Mouse (Mus musculus) CH12.LX (cell line): ENCODE results near the gene Bzw2. TPM values are rescaled to one million over a fixed set of nuclear protein-coding genes. Genes with fewer than 3 reads are reported as not detected.

Experiments used
- DNase-seq: peaks from one replicate; pipeline ENCODE4 v3.0.0-alpha.2; 2013; ENCODE audit errors: extremely low read depth
- H3K27ac ChIP-seq: 2 replicates; pipeline ENCODE4 v1.5.1; 2012; ENCODE audit warnings: low read depth, mild to moderate bottlenecking, control low read depth, moderate library complexity; ENCODE audit not compliant: insufficient read depth
- H3K27me3 ChIP-seq: replicated peaks from 2 replicates; pipeline ENCODE3; 2012; ENCODE audit warnings: inconsistent platforms
- H3K36me3 ChIP-seq, 2 experiments: replicated peaks in 1 of 2; 2 replicates each; pipeline versions ENCODE3 to v1.6.1; 2012; ENCODE audit warnings: inconsistent platforms in 1 of 2, low read length in 1 of 2, mild to moderate bottlenecking in 1 of 2, mixed read lengths in 1 of 2, moderate library complexity in 1 of 2; ENCODE audit not compliant: control insufficient read depth in 1 of 2, insufficient read depth in 1 of 2
- H3K4me1 ChIP-seq, 2 experiments: 2 replicates each; pipeline ENCODE4 v1.6.1; 2012; ENCODE audit warnings: inconsistent platforms in 1 of 2, moderate library complexity in 1 of 2; ENCODE audit not compliant: insufficient read depth in 2 of 2, control insufficient read depth in 1 of 2
- H3K4me2 ChIP-seq: 2 replicates; pipeline ENCODE4 v1.6.1; 2012; ENCODE audit warnings: low read depth, mild to moderate bottlenecking, control low read depth; ENCODE audit not compliant: poor library complexity, insufficient read depth, severe bottlenecking
- H3K4me3 ChIP-seq, 3 experiments: fragments of 150-350 bp in 1 of 3; sonication (generic) in 1 of 3; replicated peaks in 1 of 3; 2 replicates each; pipeline versions ENCODE3 to v1.5.1; 2011 to 2012; ENCODE audit warnings: low read depth in 2 of 3, low read length in 2 of 3, mild to moderate bottlenecking in 2 of 3, moderate library complexity in 2 of 3, control low read depth in 1 of 3, improper control_type of control experiment in 1 of 3, inconsistent platforms in 1 of 3, mixed read lengths in 1 of 3; ENCODE audit not compliant: poor library complexity in 1 of 3
- H3K79me2 ChIP-seq: replicated peaks from 2 replicates; pipeline ENCODE4 v1.6.1; 2012; ENCODE audit warnings: mild to moderate bottlenecking, moderate library complexity; ENCODE audit not compliant: control insufficient read depth, poor library complexity, insufficient read depth, severe bottlenecking; ENCODE audit errors: extremely low read depth
- H3K9ac ChIP-seq: 2 replicates; pipeline ENCODE4 v1.6.1; 2012; ENCODE audit warnings: low read depth, mild to moderate bottlenecking, control low read depth, moderate library complexity; ENCODE audit not compliant: insufficient read depth
- H3K9me3 ChIP-seq: replicated peaks from 2 replicates; pipeline ENCODE3; 2012; ENCODE audit warnings: low read length, inconsistent platforms, mixed read lengths
- BHLHE40 ChIP-seq: IDR thresholded peaks from 2 replicates; pipeline ENCODE4 v1.6.1; 2011; ENCODE audit warnings: mild to moderate bottlenecking, low read depth, low read length, improper control_type of control experiment
- E2F4 ChIP-seq: IDR thresholded peaks from 2 replicates; pipeline ENCODE4 v1.6.1; 2011; ENCODE audit warnings: low read depth, low read length, improper control_type of control experiment; ENCODE audit not compliant: insufficient replicate concordance
- ETS1 ChIP-seq: conservative IDR thresholded peaks from 2 replicates; pipeline ENCODE4 v1.6.1; 2012; ENCODE audit warnings: low read depth, mild to moderate bottlenecking, inconsistent platforms, low read length, improper control_type of control experiment, moderate library complexity
- HCFC1 ChIP-seq: IDR thresholded peaks from 2 replicates; pipeline ENCODE4 v1.6.1; 2012; ENCODE audit warnings: low read depth, mild to moderate bottlenecking, inconsistent platforms, low read length, improper control_type of control experiment
- JUN ChIP-seq: IDR thresholded peaks from 2 replicates; pipeline ENCODE4 v1.6.1; 2011; ENCODE audit warnings: low read depth, mild to moderate bottlenecking, low read length, improper control_type of control experiment, moderate library complexity; ENCODE audit not compliant: insufficient read depth
- JUND ChIP-seq: conservative IDR thresholded peaks from 2 replicates; pipeline ENCODE4 v1.6.1; 2011; ENCODE audit warnings: low read depth, low read length, improper control_type of control experiment
- KAT2A ChIP-seq: IDR thresholded peaks from 2 replicates; pipeline ENCODE4 v1.6.1; 2012; ENCODE audit warnings: low read length, improper control_type of control experiment, inconsistent platforms; ENCODE audit not compliant: insufficient replicate concordance
- MAFK ChIP-seq: IDR thresholded peaks from 2 replicates; pipeline ENCODE4 v1.6.1; 2011; ENCODE audit warnings: low read length, improper control_type of control experiment; ENCODE audit not compliant: insufficient replicate concordance
- MAX ChIP-seq: IDR thresholded peaks from 2 replicates; pipeline ENCODE4 v1.6.1; 2011; ENCODE audit warnings: low read length, improper control_type of control experiment
- MAZ ChIP-seq: IDR thresholded peaks from 2 replicates; pipeline ENCODE4 v1.6.1; 2012; ENCODE audit warnings: low read depth, mild to moderate bottlenecking, inconsistent platforms, low read length, improper control_type of control experiment, moderate library complexity
- MYC ChIP-seq: IDR thresholded peaks from 2 replicates; pipeline ENCODE4 v1.6.1; 2011; ENCODE audit warnings: low read depth, mild to moderate bottlenecking, improper control_type of control experiment, low read length
- NELFE ChIP-seq: IDR thresholded peaks from 2 replicates; pipeline ENCODE4 v1.6.1; 2011; ENCODE audit warnings: low read depth, low read length, improper control_type of control experiment
- NRF1 ChIP-seq: IDR thresholded peaks from 2 replicates; pipeline ENCODE4 v1.6.1; 2014; ENCODE audit warnings: low read depth, mild to moderate bottlenecking, inconsistent platforms, low read length, improper control_type of control experiment, moderate library complexity
- POLR2A ChIP-seq: IDR thresholded peaks from 2 replicates; pipeline ENCODE4 v1.6.1; 2011; ENCODE audit warnings: low read depth, mild to moderate bottlenecking, improper control_type of control experiment, low read length
- POLR2AphosphoS2 ChIP-seq: IDR thresholded peaks from 2 replicates; pipeline ENCODE4 v1.6.1; 2011; ENCODE audit warnings: low read depth, low read length, improper control_type of control experiment
- RCOR1 ChIP-seq: conservative IDR thresholded peaks from 2 replicates; pipeline ENCODE4 v1.6.1; 2012; ENCODE audit warnings: low read depth, mild to moderate bottlenecking, inconsistent platforms, low read length, improper control_type of control experiment
- SIN3A ChIP-seq: IDR thresholded peaks from 2 replicates; pipeline ENCODE4 v1.6.1; 2012; ENCODE audit warnings: low read length, improper control_type of control experiment, inconsistent platforms
- SMC3 ChIP-seq: IDR thresholded peaks from 2 replicates; pipeline ENCODE4 v1.6.1; 2011; ENCODE audit warnings: low read depth, low read length, improper control_type of control experiment
- TBP ChIP-seq: conservative IDR thresholded peaks from 2 replicates; pipeline ENCODE4 v1.6.1; 2011; ENCODE audit warnings: low read depth, low read length, improper control_type of control experiment
- TCF12 ChIP-seq: IDR thresholded peaks from 2 replicates; pipeline ENCODE4 v1.6.1; 2014; ENCODE audit warnings: low read depth, mild to moderate bottlenecking, inconsistent platforms, low read length, improper control_type of control experiment
- USF1 ChIP-seq: IDR thresholded peaks from 2 replicates; pipeline ENCODE4 v1.6.1; 2014; ENCODE audit warnings: low read depth, mild to moderate bottlenecking, inconsistent platforms, low read length, improper control_type of control experiment
- ZMIZ1 ChIP-seq: IDR thresholded peaks from 2 replicates; pipeline ENCODE4 v1.6.1; 2012; ENCODE audit warnings: low read depth, mild to moderate bottlenecking, inconsistent platforms, low read length, improper control_type of control experiment
- ZNF384 ChIP-seq: IDR thresholded peaks from 2 replicates; pipeline ENCODE4 v1.6.1; 2012; ENCODE audit warnings: low read depth, low read length, improper control_type of control experiment, inconsistent platforms
- dilution Hi-C: fragments of 300-500 bp; cut with MboI; formaldehyde crosslinking; loops from 2 replicates; pipeline ENCODE4 v1.14.3; 2020; ENCODE audit warnings: low sequenced_read_pairs; ENCODE audit not compliant: extremely low pct_unique_long_range_greater_than_20kb, extremely low pct_ligation_motif_present
- in situ Hi-C: fragments of 300-500 bp; cut with MboI; formaldehyde crosslinking; loops from 3 replicates; pipeline ENCODE4 v1.14.3; 2019; ENCODE audit warnings: low sequenced_read_pairs, low pct_ligation_motif_present, low pct_unique_long_range_greater_than_20kb, mixed read lengths
- polyA plus RNA-seq: library from polyadenylated mRNA; unstranded; fragments of >175 nt; gene quantifications from 2 replicates; pipeline ENCODE4 v1.2.1, GENCODE M21; 2012; ENCODE audit warnings: low read depth; ENCODE audit not compliant: insufficient read length
- total RNA-seq, 2 experiments: library from RNA; depleted of rRNA; stranded (reverse); fragments of 300-350 nt in 1 of 2; fragments of >200 nt in 1 of 2; gene quantifications; 2 replicates each; pipeline ENCODE4 v1.2.3; 2012 to 2014

Bzw2 gene
- total and polyA plus RNA-seq, 3 experiments: 161 to 424 (median 275) TPM

DNA sequence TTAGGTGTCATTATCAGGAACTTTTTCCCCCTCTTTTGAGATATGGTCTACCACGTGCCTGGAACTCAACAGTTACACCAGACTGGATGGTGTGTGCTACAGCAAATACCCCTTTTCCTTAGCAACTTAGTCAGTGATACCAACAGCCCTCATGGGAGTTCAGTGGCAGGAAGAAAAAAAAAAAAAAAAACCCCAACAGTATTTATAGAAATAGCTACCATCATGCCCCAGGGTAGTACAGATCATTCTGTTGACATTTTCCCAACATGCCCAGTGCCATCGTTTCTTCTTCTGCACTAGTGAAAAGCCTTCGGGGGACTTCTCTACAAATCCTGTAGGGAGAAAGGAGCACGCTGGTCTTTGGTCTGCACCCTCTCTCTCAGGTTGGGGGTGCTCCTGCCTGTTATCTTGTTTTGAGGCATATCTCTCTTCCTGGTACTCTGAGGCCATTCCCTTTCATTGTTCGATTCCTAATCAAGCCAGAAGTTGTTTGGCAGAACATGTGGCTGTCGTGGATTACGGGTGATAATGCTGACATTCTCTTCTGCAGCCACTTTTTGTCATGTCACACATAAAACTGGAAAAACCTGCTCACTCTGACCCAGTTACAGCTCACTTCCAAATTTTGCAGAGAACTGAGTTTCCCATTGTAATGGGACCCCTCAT lies 6.4 kb upstream of the Bzw2 start:
- Histone ChIP-seq H3K27me3 (no peaks in the 10 kb centered on the region), H3K9ac (no peak overlapping the region), H3K27ac (no peak overlapping the region), H3K4me1 (peaks cover 7 to 22% of the 10 kb centered on the region in 2 experiments), H3K36me3 (peaks cover 0 to 31% of the 10 kb centered on the region in 2 experiments), H3K4me3 (no peak overlapping the region), H3K9me3 (no peaks in the 10 kb centered on the region), H3K4me2 (no peak overlapping the region), H3K79me2 (no peaks in the 10 kb centered on the region; the same call in 1 of the 2 replicates)
- dilution Hi-C loops (no loop called here), in situ Hi-C loops (no loop called here)
- DNase-seq: peak; percentile 29
- TF ChIP-seq ZNF384 (peak; percentile 86), JUND (no peak), KAT2A (no peak)

GRCm38 (mm10) chr12:36157304-36157637 lies 609 bp downstream of the Bzw2 start:
- peaks cover 37% of the 10 kb centered on the region for H3K79me2 ChIP-seq
- H3K9me3 ChIP-seq: no peaks in the 10 kb centered on the region
- peak overlapping the region; percentile 81 for H3K9ac ChIP-seq
- peaks cover 12 to 27% of the 10 kb centered on the region in 2 experiments for H3K4me1 ChIP-seq
- H3K4me2 ChIP-seq: peak overlapping the region; percentile 93; the same call in 1 of the 2 replicates
- TF ChIP-seq JUN (no peak), HCFC1 (peak; percentile 5; the same call in 1 of the 2 replicates)
- TF ChIP-seq, all 38 proteins: peak for 1
- Histone ChIP-seq H3K27me3 (no peaks in the 10 kb centered on the region), H3K36me3 (peaks cover 0 to 20% of the 10 kb centered on the region in 2 experiments), H3K4me3 (peak overlapping the region; percentile 58 to 96 (median 72)), H3K27ac (peak overlapping the region; percentile 76)
- in situ Hi-C loops: no loop called here
- dilution Hi-C loops: no loop called here
- no peak for DNase-seq

DNA sequence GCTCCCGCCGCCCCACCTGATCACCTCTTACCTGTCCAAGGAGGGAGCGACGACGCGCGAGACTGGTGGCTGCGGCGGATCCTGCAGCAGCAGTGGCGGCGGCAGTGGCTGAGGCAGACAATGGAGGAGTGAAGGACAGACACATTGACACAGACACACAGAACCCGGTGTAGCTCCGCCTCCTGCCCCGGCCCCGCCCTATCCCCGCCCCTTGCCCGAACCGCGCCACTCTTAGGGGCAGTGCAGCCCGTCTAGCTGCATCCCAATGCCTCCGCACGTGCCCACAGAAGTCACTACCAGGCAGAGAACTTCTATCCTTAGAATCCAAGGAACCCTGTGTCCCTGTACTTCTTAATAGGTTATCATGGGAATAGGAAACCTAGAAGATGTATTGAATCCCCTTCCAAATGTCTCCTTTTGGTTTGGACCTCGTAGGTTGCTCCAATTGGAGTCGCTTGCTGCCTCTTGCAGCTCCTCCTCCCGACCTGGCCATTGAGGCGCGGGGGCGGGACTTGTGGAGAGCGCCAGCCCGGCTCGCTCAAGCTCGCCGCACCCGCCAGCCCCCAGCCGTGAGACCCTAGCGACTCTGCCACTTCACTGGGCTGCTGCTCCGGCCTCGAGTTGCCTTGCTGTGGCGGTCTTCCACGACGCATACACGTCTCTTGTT lies 1.1 kb downstream of the Bzw2 start, which contains the start of gene Ankmy2:
Ankmy2 (plus strand) TSS at position 478 of the 667 bp plus-strand sequence.
- H3K4me2 ChIP-seq: peak within 1 kb of the TSS; percentile 93
- H3K27me3 ChIP-seq: no peaks in the 10 kb centered on the region
- in situ Hi-C loops: no loop called here
- no peaks in the 10 kb centered on the region for H3K9me3 ChIP-seq
- peak within 1 kb of the TSS; percentile 81 for H3K9ac ChIP-seq
- peak within 1 kb of the TSS; percentile 77 to 97 (median 96) for H3K4me3 ChIP-seq
- peaks cover 12 to 27% of the 10 kb centered on the region in 2 experiments for H3K4me1 ChIP-seq
- H3K27ac ChIP-seq: peak within 1 kb of the TSS; percentile 76
- DNase-seq: peak; percentile 92
- dilution Hi-C loops: no loop called here
- H3K79me2 ChIP-seq: peaks cover 38% of the 10 kb centered on the region
- peaks cover 0 to 20% of the 10 kb centered on the region in 2 experiments for H3K36me3 ChIP-seq
- TF ChIP-seq ZMIZ1: peak; percentile 94
- no peak for TF ChIP-seq MAFK
- no peak for TF ChIP-seq ZNF384
- no peak; the same call in 1 of the 2 replicates for TF ChIP-seq MYC
- peak; percentile 90 for TF ChIP-seq SIN3A
- peak; percentile 70; the same call in 1 of the 2 replicates for TF ChIP-seq MAZ
- TF ChIP-seq USF1: no peak
- TF ChIP-seq TBP: peak; percentile 89
- no peak for TF ChIP-seq ETS1
- peak; percentile 95 for TF ChIP-seq POLR2A
- TF ChIP-seq RCOR1: no peak
- TF ChIP-seq POLR2AphosphoS2: peak; percentile 83; the same call in 1 of the 2 replicates
- no peak for TF ChIP-seq E2F4
- TF ChIP-seq MAX: peak; percentile 42; the same call in 1 of the 2 replicates
- no peak for TF ChIP-seq SMC3
- peak; percentile 91 for TF ChIP-seq NELFE
- 0 out of 2 replicates have a peak, but pooled peaks have one; percentile 26 for TF ChIP-seq JUND
- peak; percentile 73 for TF ChIP-seq BHLHE40
- TF ChIP-seq NRF1: 0 out of 2 replicates have a peak, but pooled peaks have one; percentile 34
- TF ChIP-seq TCF12: peak; percentile 92
